Mouse (Mus musculus) stomach, embryonic 14.5 days (tissue): Measurements from ENCODE around the gene Psmb1. TPM values are rescaled to one million over a fixed set of nuclear protein-coding genes. Genes with fewer than 3 reads are reported as not detected.
"Not testable (repeated sequence)": the region's sequence is repeated elsewhere in the genome, so short reads cannot be mapped to it uniquely, and the experiment has no call there.

Source experiments
- ATAC-seq: fragments of 200-750 bp; cut with Nextera tagmentation; 2 replicates; pipeline ENCODE4 v1.8.0; 2017; ENCODE audit warnings: low read depth, moderate TSS enrichment; ENCODE audit not compliant: insufficient number of reproducible peaks, insufficient read depth, low FRiP score
- H3K27ac ChIP-seq: fragments of 300-500 bp; sonication (generic); 2 replicates; pipeline ENCODE4 v1.5.1; 2014; ENCODE audit warnings: mild to moderate bottlenecking, low read length, moderate library complexity, mixed read lengths
- H3K27me3 ChIP-seq: fragments of 300-500 bp; sonication (generic); 2 replicates; pipeline ENCODE4 v1.6.1; 2014; ENCODE audit warnings: low read length, control low read depth, mixed read lengths; ENCODE audit not compliant: control insufficient read depth, insufficient read depth
- H3K36me3 ChIP-seq: fragments of 300-500 bp; sonication (generic); 2 replicates; pipeline ENCODE4 v1.6.1; 2014; ENCODE audit warnings: mild to moderate bottlenecking, control low read depth, low read length, moderate library complexity, mixed read lengths; ENCODE audit not compliant: control insufficient read depth, insufficient read depth
- H3K4me1 ChIP-seq: fragments of 300-500 bp; sonication (generic); 2 replicates; pipeline ENCODE4 v1.6.1; 2014; ENCODE audit warnings: low read length, control low read depth, mixed read lengths; ENCODE audit not compliant: control insufficient read depth, insufficient read depth
- H3K4me2 ChIP-seq: fragments of 300-500 bp; sonication (generic); replicated peaks from 2 replicates; pipeline ENCODE4 v1.6.1; 2014; ENCODE audit warnings: low read depth, low read length, control low read depth
- H3K4me3 ChIP-seq: fragments of 300-500 bp; sonication (generic); 2 replicates; pipeline ENCODE4 v1.5.1; 2014; ENCODE audit warnings: low read depth, low read length, control low read depth
- H3K9ac ChIP-seq: fragments of 300-500 bp; sonication (generic); replicated peaks from 2 replicates; pipeline ENCODE4 v1.6.1; 2014; ENCODE audit warnings: low read depth, mild to moderate bottlenecking, control low read depth, low read length, moderate library complexity, mixed read lengths
- H3K9me3 ChIP-seq: fragments of 300-500 bp; sonication (generic); 2 replicates; pipeline ENCODE4 v1.6.1; 2016; ENCODE audit warnings: low read depth, low read length, control low read depth; ENCODE audit not compliant: control insufficient read depth
- WGBS: fragments of 180-500 bp; shearing (Covaris S2); extraction: QIAGEN DNeasy Blood & Tissue Kit; methylation state at CpG from one replicate; pipeline ENCODE4 v1.1.7; 2014; 5-methylcytosine and 5-hydroxymethylcytosine counted together
- polyA plus RNA-seq: library from polyadenylated mRNA; unstranded; fragments of >200 nt; fragmentation: Nextera tagmentation; extraction: Ambion mirVana; gene quantifications from 2 replicates; pipeline ENCODE4 v1.2.1, GENCODE M21; 2014

Psmb1 gene
- polyA plus RNA-seq, 1 experiment from 2014 or later, result 268 TPM

DNA sequence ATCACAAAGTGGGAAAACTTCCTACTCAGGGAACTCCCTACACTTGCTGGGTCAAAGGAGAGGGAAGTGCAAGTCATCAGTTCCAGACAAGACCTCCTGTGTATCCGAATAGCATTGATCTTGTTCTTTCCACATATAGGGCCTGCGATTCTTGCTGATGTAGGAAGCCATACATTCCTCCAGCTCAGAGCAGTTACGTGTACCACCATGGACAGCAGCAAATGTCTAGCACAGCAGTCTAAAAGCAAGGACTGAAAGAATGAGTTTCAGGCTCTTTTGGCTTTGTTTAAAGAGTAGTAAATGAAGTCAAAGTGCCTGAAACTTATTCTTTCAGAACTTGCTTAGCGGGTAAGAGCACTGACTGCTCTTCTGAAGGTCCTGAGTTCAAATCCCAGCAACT is 44.3 kb downstream of the Psmb1 start:
- ATAC-seq, result no peak
- no peak overlapping the region for H3K4me2 ChIP-seq
- H3K27ac ChIP-seq, result no peak overlapping the region
- no peaks in the 10 kb centered on the region for H3K9me3 ChIP-seq
- WGBS, result 72% methylated on average over 4 of the region's 4 CpGs
- no peak overlapping the region for H3K4me3 ChIP-seq
- no peak overlapping the region for H3K9ac ChIP-seq
- no peaks in the 10 kb centered on the region for H3K27me3 ChIP-seq
- H3K36me3 ChIP-seq, result no peaks in the 10 kb centered on the region
- H3K4me1 ChIP-seq, result no peaks in the 10 kb centered on the region

DNA sequence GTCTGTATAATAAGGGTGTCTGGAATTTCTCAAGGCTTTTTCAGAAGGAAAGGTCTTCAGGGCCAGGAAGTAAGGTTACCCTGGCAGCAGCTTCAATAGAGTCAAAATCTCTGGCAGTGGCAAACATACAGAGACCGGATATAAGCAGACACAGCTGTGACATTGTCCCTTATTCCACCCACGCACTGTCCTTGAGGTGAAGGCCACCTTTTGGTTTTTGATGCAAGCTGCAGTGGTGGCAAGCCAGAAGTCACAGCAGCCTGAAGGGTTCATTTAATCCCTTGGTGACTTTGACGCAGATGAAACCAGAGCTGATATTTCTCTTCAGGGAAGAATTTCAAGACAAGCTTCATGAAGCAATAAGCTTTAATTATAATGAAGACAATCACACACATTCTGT is 49.9 kb downstream of the Psmb1 start:
- no peak overlapping the region for H3K4me2 ChIP-seq
- WGBS, result 67% methylated on average over 3 of the region's 3 CpGs
- no peak overlapping the region for H3K27ac ChIP-seq
- H3K9me3 ChIP-seq, result no peaks in the 10 kb centered on the region
- ATAC-seq, result no peak
- H3K27me3 ChIP-seq, result no peaks in the 10 kb centered on the region
- no peak overlapping the region for H3K4me3 ChIP-seq
- no peak overlapping the region for H3K9ac ChIP-seq
- no peaks in the 10 kb centered on the region for H3K4me1 ChIP-seq
- H3K36me3 ChIP-seq, result no peaks in the 10 kb centered on the region

DNA sequence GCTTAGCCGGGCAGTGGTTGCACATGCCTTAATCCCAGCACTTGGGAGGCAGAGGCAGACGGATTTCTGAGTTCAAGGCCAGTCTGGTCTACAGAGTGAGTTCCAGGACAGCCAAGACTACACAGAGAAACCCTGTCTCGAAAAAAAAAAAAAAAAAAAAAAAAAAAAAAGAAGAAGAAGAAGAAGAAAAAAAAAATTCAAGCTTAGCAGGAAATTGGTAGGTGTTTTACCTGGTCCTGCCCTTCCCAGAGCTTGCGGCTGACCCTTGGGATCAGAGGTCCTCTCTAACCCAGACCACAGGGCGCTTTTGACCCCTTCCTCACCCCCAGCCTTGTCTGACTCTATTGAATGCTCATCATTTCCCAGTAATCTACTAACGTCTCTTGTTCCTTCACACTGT is 50.4 kb downstream of the Psmb1 start:
- not testable (repeated sequence) for H3K4me2 ChIP-seq

DNA sequence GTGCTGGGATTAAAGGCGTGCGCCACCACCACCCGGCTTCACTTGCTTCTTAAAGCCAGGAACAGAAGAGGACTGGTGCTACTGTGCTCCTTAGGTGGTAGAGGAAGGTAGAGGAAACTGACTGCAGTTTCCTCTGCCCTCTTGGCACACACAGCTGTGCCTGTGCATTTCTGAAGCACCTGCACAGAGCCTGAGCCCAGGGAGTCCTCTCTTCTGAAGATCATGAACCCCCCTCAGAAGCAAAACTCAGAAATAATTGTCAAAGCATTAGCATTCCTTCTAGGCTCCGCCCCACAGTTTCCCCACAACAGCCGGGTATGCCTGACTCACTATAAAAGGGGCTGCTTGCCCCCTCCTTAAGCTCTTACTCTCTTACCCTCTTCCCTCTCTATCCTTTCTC is 51.7 kb downstream of the Psmb1 start:
- ATAC-seq, result no peak
- Histone ChIP-seq H3K27me3 (no peaks in the 10 kb centered on the region), H3K4me3 (no peak overlapping the region), H3K9ac (no peak overlapping the region), H3K9me3 (no peaks in the 10 kb centered on the region), H3K4me2 (no peak overlapping the region), H3K27ac (no peak overlapping the region), H3K4me1 (no peaks in the 10 kb centered on the region), H3K36me3 (no peaks in the 10 kb centered on the region)
- 67% methylated on average over 5 of the region's 5 CpGs for WGBS

More for the DNA sequence above, 50.4 kb downstream of the Psmb1 start:
- H3K9ac ChIP-seq, H3K4me1 ChIP-seq, H3K4me3 ChIP-seq, H3K36me3 ChIP-seq, H3K27me3 ChIP-seq, H3K9me3 ChIP-seq, ATAC-seq, H3K27ac ChIP-seq: not testable (repeated sequence)
- WGBS, result 76% methylated on average over 6 of the region's 6 CpGs

DNA sequence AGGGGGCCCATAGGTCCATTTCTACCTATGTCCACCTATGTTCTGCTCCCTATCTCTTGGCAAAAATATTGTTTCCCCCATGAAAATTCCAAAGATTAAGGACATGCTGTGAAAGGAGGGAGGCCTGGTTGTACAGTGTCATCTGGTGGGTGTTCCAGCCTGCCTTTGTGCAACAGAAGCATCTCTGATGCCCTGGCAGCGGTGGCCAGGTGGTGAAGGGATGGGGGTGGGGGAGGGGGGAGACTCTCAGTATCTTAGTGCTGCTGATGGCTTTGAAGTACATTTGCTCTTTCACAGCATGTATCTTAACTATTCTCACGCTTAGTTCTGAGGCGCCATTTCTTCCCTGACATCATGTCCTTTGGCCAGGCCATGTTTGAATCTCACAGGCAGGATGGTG is 54.1 kb downstream of the Psmb1 start:
- no peaks in the 10 kb centered on the region for H3K9me3 ChIP-seq
- H3K27ac ChIP-seq, result no peak overlapping the region
- H3K27me3 ChIP-seq, result no peaks in the 10 kb centered on the region
- no peaks in the 10 kb centered on the region for H3K36me3 ChIP-seq
- 72% methylated on average over 3 of the region's 3 CpGs for WGBS
- peaks cover 7% of the 10 kb centered on the region; the same call in 1 of the 2 replicates for H3K4me1 ChIP-seq
- no peak overlapping the region for H3K9ac ChIP-seq
- H3K4me2 ChIP-seq, result no peak overlapping the region
- H3K4me3 ChIP-seq, result no peak overlapping the region
- ATAC-seq, result no peak

DNA sequence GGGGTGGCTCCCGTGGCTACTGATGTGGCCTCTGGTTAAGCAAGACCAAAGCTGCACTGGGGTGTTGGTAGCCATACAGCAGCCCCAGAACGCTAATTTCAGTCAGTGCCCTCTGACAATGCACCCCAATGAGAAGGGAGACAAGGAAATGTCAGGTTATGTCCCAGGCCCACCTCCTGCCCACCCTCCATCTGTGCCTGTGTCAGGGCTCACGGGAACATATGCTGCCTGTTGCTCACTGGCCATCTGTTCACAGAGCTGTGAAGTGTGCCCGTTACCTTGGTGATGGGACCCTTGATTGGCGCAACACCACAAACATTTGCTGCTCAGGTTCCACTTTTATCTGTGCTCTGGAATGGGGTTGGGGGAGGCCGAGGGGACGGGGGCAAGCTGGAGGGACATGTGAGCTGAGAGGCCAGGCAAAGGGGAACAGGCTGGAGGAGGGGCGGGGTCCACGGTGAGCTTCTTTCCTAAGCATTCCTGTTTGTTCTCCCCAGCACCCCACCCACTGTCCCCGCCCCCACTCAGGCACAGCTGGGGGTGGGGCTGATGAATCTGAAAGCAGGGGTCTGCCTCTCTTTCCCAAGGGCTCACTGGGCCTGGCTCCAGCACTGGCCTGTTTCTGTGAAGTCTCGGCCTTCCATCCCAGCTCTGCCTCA is 59.0 kb downstream of the Psmb1 start:
- Histone ChIP-seq H3K9ac (no peak overlapping the region), H3K4me2 (peak overlapping the region; percentile 22; the same call in 1 of the 2 replicates), H3K4me1 (peaks cover 9% of the 10 kb centered on the region; the same call in 1 of the 2 replicates), H3K27ac (no peak overlapping the region), H3K27me3 (no peaks in the 10 kb centered on the region), H3K9me3 (no peaks in the 10 kb centered on the region), H3K36me3 (no peaks in the 10 kb centered on the region), H3K4me3 (no peak overlapping the region)
- 7% methylated on average over 11 of the region's 11 CpGs for WGBS
- ATAC-seq, result peak; percentile 77

DNA sequence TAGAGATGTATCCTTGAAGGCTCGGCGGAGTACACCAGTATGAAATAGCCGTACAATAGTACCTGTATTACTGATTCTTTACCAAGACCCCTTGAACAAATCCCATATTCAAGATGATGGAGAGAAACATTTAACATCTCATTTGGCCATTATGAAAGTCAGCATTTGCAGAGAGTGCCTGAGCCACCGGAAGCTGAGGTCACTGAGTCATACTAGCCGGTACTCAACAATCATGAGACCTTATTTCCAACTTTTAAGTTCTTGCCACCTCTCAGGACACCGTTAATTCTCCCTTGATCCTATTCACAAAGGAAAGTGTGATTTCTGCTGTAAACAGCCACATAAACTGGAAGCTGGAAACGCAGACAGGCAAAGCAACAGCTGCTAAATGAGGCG is 59.5 kb downstream of the Psmb1 start:
- H3K9ac ChIP-seq, result no peak overlapping the region
- H3K4me3 ChIP-seq, result no peak overlapping the region
- H3K27ac ChIP-seq, result no peak overlapping the region
- no peak overlapping the region for H3K4me2 ChIP-seq
- H3K36me3 ChIP-seq, result no peaks in the 10 kb centered on the region
- 48% methylated on average over 8 of the region's 8 CpGs for WGBS
- H3K4me1 ChIP-seq, result peaks cover 9% of the 10 kb centered on the region; the same call in 1 of the 2 replicates
- no peaks in the 10 kb centered on the region for H3K9me3 ChIP-seq
- no peak for ATAC-seq
- H3K27me3 ChIP-seq, result no peaks in the 10 kb centered on the region

DNA sequence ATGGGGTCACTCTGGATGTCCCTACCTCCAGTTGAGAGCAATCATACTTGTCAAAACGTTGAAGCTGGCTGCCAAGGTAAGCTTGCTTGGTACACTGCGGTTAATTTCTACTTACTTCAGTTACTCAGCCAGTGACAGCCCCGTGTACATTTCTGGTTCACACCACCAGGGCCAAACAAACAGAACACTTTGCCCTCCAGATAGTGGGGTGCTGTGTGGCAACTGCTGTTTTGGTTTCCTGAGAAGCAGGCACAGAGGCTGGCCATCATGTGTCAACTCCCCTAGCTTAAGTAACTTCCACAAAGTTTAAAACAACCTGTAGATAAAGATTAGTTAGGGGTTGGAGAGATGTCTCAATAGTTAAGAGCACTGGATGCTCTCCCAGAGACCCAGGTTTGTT is 64.8 kb downstream of the Psmb1 start:
- H3K27ac ChIP-seq, result no peak overlapping the region
- H3K27me3 ChIP-seq, result no peaks in the 10 kb centered on the region
- no peaks in the 10 kb centered on the region for H3K9me3 ChIP-seq
- peaks cover 18% of the 10 kb centered on the region; the same call in 1 of the 2 replicates for H3K36me3 ChIP-seq
- no peak overlapping the region for H3K4me2 ChIP-seq
- no peak overlapping the region for H3K9ac ChIP-seq
- no peak overlapping the region for H3K4me3 ChIP-seq
- H3K4me1 ChIP-seq, result no peaks in the 10 kb centered on the region
- 71% methylated on average over 3 of the region's 3 CpGs for WGBS
- ATAC-seq, result no peak

DNA sequence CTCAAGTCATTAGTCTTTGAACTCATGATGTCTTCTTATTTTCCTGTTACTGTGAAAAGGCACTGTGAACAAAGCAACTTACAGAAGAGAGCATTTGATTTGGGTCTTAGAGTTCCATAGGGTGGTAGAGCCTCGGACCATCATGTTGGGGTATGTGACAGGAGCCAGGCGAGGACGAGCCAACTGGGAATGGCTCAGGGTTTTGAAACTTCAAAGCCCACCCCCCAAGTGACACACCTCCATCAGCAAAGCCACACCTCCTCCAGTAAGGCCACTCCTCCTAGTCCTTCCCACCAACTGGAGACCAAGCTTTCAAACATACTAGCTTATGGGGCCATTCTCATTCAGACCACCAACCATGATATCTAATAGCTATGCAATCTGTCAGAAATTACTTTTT is 67.5 kb downstream of the Psmb1 start:
- 84% methylated on average over 3 of the region's 3 CpGs for whole genome bisulfite sequencing
- Histone ChIP-seq H3K4me3 (no peak overlapping the region), H3K9me3 (no peaks in the 10 kb centered on the region), H3K36me3 (peaks cover 34% of the 10 kb centered on the region; the same call in 1 of the 2 replicates), H3K4me2 (no peak overlapping the region), H3K27ac (no peak overlapping the region), H3K27me3 (no peaks in the 10 kb centered on the region), H3K9ac (no peak overlapping the region), H3K4me1 (no peaks in the 10 kb centered on the region)
- ATAC-seq, result no peak
